ENCODE assay signal across 10 mouse cellular contexts in genomic region chr4:137891553-137892145, GRCm38 (mm10). TPM values are rescaled to one million over a fixed set of nuclear protein-coding genes. Genes with fewer than 3 reads are reported as not detected.
A peak's percentile ranks its signal among the peaks of the same experiment; 100 is the strongest.
DNase-seq lines count a peak whose midpoint lies in the region; ATAC-seq lines count a peak whose summit lies in the region.
"Had no signal": no experiment of that assay in that cellular context is flagged by ENCODE, and none has a peak within 500 bp of the region (broad histone marks: within the 10 kb centered on the region; RNA-seq: fewer than 3 reads in every experiment).

No protein-coding gene starts in this region.

- WGBS in hindbrain, embryonic 10.5 days = 19% methylated on average over 4 of the region's 4 CpGs
- 22% methylated on average over 4 of the region's 4 CpGs for WGBS in midbrain, embryonic 11.5 days

- no peak overlapping the region for H3K9ac ChIP-seq in midbrain, embryonic 11.5 days (ENCODE audit: low read length)
- H3K9ac ChIP-seq: heart, embryonic 15.5 days had no signal

- no peak overlapping the region for H3K4me3 ChIP-seq in brown adipose tissue, adult 24 weeks (ENCODE audit: insufficient read depth, low read depth, low read length)
- no peak overlapping the region for H3K4me3 ChIP-seq in hindbrain, embryonic 10.5 days
- H3K4me3 ChIP-seq in midbrain, embryonic 11.5 days (ENCODE audit: low read depth, low read length) = no peak overlapping the region
- H3K4me3 ChIP-seq: heart, embryonic 15.5 days; megakaryocyte, embryonic 14.5 days had no signal

- H3K27me3 ChIP-seq in hindbrain, embryonic 10.5 days (ENCODE audit: insufficient read depth, poor library complexity, severe bottlenecking) = no peaks in the 10 kb centered on the region
- no peaks in the 10 kb centered on the region for H3K27me3 ChIP-seq in midbrain, embryonic 11.5 days (ENCODE audit: control insufficient read depth, insufficient read depth, low read length)
- H3K27me3 ChIP-seq: heart, embryonic 15.5 days had no signal

- H3K9me3 ChIP-seq in hindbrain, embryonic 10.5 days = no peaks in the 10 kb centered on the region
- no peaks in the 10 kb centered on the region for H3K9me3 ChIP-seq in midbrain, embryonic 11.5 days (ENCODE audit: control insufficient read depth, low read length)
- H3K9me3 ChIP-seq: heart, embryonic 15.5 days had no signal

- ATAC-seq in midbrain, embryonic 11.5 days (ENCODE audit: low FRiP score) = peak; percentile 29; the same call in 1 of the 2 replicates
- no peak for ATAC-seq in monocyte, adult 5-6 weeks (replicated peaks; ENCODE audit: insufficient number of reproducible peaks, low FRiP score, low TSS enrichment, poor library complexity, severe bottlenecking)

- peak overlapping the region; percentile 7; the same call in 1 of the 2 replicates for H3K27ac ChIP-seq in brown adipose tissue, adult 24 weeks (replicated peaks; ENCODE audit: low read depth, low read length)
- peak overlapping the region; percentile 70 for H3K27ac ChIP-seq in hindbrain, embryonic 10.5 days
- H3K27ac ChIP-seq in midbrain, embryonic 11.5 days (ENCODE audit: low read depth, low read length) = peak overlapping the region; percentile 48
- H3K27ac ChIP-seq: heart, embryonic 15.5 days had no signal

- H3K4me2 ChIP-seq in midbrain, embryonic 11.5 days = no peak overlapping the region
- H3K4me2 ChIP-seq: heart, embryonic 15.5 days had no signal

- no peaks in the 10 kb centered on the region for H3K36me3 ChIP-seq in hindbrain, embryonic 10.5 days
- no peaks in the 10 kb centered on the region for H3K36me3 ChIP-seq in midbrain, embryonic 11.5 days (ENCODE audit: control insufficient read depth, insufficient read depth, low read length)
- H3K36me3 ChIP-seq: heart, embryonic 15.5 days had no signal

- DNase-seq in heart, adult 18-20 months = peak; percentile 65 to 68
- no peak for DNase-seq in heart, adult 8-10 months (ENCODE audit: low spot score)
- DNase-seq in hindbrain, embryonic 10.5 days (ENCODE audit: low spot score) = no peak
- no peak for DNase-seq in midbrain, embryonic 11.5 days (ENCODE audit: low spot score, missing footprints)
- DNase-seq in yolk sac, embryonic 10.5 days (ENCODE audit: low spot score) = no peak
- no peak for DNase-seq in urinary bladder, postnatal 14 days (ENCODE audit: low spot score)

- peaks cover 13% of the 10 kb centered on the region for H3K4me1 ChIP-seq in brown adipose tissue, adult 24 weeks (ENCODE audit: control insufficient read depth, insufficient read depth, insufficient read length, low read length)
- peaks cover 65% of the 10 kb centered on the region for H3K4me1 ChIP-seq in hindbrain, embryonic 10.5 days (replicated peaks)
- H3K4me1 ChIP-seq in midbrain, embryonic 11.5 days (ENCODE audit: control insufficient read depth, insufficient read depth, low read length) = peaks cover 28% of the 10 kb centered on the region

RNA-seq across cellular contexts. Expression of gene Ece1, which starts 29.6 kb away (rescaled TPM):
- total RNA-seq in heart, adult 18-20 months (2021) = 100 to 1,000 TPM; 105 to 121 TPM
- 100 to 1,000 TPM; 101 to 124 (median 116) TPM for total RNA-seq in heart, adult 8-10 months (2022)
- polyA plus RNA-seq in brown adipose tissue, adult 24 weeks (2012; ENCODE audit: insufficient read depth, insufficient read length, missing spikeins) = 28.5 and 28.8 TPM in 2 replicates
- polyA plus RNA-seq in hindbrain, embryonic 10.5 days (2016; fragmentation: Nextera tagmentation; extraction: Ambion mirVana) = 33.7 and 37.6 TPM in 2 replicates
- polyA plus RNA-seq in midbrain, embryonic 11.5 days (2014; fragmentation: Nextera tagmentation; extraction: Ambion mirVana) = 26.6 and 27.5 TPM in 2 replicates
- 7.1 to 11.7 TPM (median 9.6 TPM) in 3 replicates for total RNA-seq in monocyte, adult 5-6 weeks (2017)

Comparison
In these comparisons a context has a peak if more than half of its experiments do, and no peak if none do; other contexts are left out.
1. DNase-seq: peak in heart, adult 18-20 months (2 of 2); none in heart, adult 8-10 months (single experiment), hindbrain, embryonic 10.5 days (single experiment), midbrain, embryonic 11.5 days (single experiment), yolk sac, embryonic 10.5 days (single experiment) and urinary bladder, postnatal 14 days (single experiment).
2. H3K27ac ChIP-seq: peak in every context shown above with its lines; median percentile 70 in hindbrain, embryonic 10.5 days; 48 in midbrain, embryonic 11.5 days; 7 in brown adipose tissue, adult 24 weeks.